Mouse (Mus musculus) limb, embryonic 14.5 days (tissue): ENCODE data around the gene Espnl. TPM values are rescaled to one million over a fixed set of nuclear protein-coding genes. Genes with fewer than 3 reads are reported as not detected.

ENCODE experiments used
- ATAC-seq: fragments of 200-750 bp; cut with Nextera tagmentation; 2 replicates; pipeline ENCODE4 v1.8.0; 2017; ENCODE audit warnings: low read depth, moderate number of reproducible peaks, moderate TSS enrichment; ENCODE audit not compliant: low FRiP score
- DNase-seq: peaks from one replicate; pipeline ENCODE4 v3.0.0-alpha.2; 2015; ENCODE audit warnings: low spot score
- H3K27ac ChIP-seq: fragments of 300-500 bp; sonication (generic); replicated peaks from 2 replicates; pipeline ENCODE4 v1.5.1; 2014; ENCODE audit warnings: low read depth, mild to moderate bottlenecking, low read length, moderate library complexity, mixed read lengths
- H3K27me3 ChIP-seq: fragments of 300-500 bp; sonication (generic); 2 replicates; pipeline ENCODE4 v1.6.1; 2014; ENCODE audit warnings: low read length, mixed read lengths; ENCODE audit not compliant: control insufficient read depth, insufficient read depth
- H3K36me3 ChIP-seq: fragments of 300-500 bp; sonication (generic); 2 replicates; pipeline ENCODE4 v1.6.1; 2014; ENCODE audit warnings: mild to moderate bottlenecking, low read length, moderate library complexity, mixed read lengths; ENCODE audit not compliant: control insufficient read depth, insufficient read depth
- H3K4me1 ChIP-seq: fragments of 300-500 bp; sonication (generic); 2 replicates; pipeline ENCODE4 v1.6.1; 2014; ENCODE audit warnings: antibody characterized with exemption, low read length, mixed read lengths; ENCODE audit not compliant: control insufficient read depth, insufficient read depth
- H3K4me2 ChIP-seq: fragments of 300-500 bp; sonication (generic); replicated peaks from 2 replicates; pipeline ENCODE4 v1.6.1; 2014; ENCODE audit warnings: low read depth, mild to moderate bottlenecking, low read length, moderate library complexity; ENCODE audit not compliant: severe bottlenecking
- H3K4me3 ChIP-seq: fragments of 300-500 bp; sonication (generic); replicated peaks from 2 replicates; pipeline ENCODE4 v1.5.1; 2014; ENCODE audit warnings: low read length
- H3K9ac ChIP-seq: fragments of 300-500 bp; sonication (generic); 2 replicates; pipeline ENCODE4 v1.6.1; 2014; ENCODE audit warnings: mild to moderate bottlenecking, low read depth, low read length, moderate library complexity; ENCODE audit not compliant: severe bottlenecking
- H3K9me3 ChIP-seq: fragments of 300-500 bp; sonication (generic); 2 replicates; pipeline ENCODE4 v1.6.1; 2016; ENCODE audit warnings: low read length; ENCODE audit not compliant: control insufficient read depth
- POLR2A ChIP-seq: fragments of 200-500 bp; IDR thresholded peaks from 2 replicates; pipeline ENCODE4 v1.8.0; 2012; ENCODE audit warnings: inconsistent platforms, mild to moderate bottlenecking, moderate library complexity, borderline replicate concordance; ENCODE audit not compliant: insufficient read depth, insufficient read length; ENCODE audit errors: extremely low read depth
- WGBS: fragments of 180-500 bp; shearing (Covaris S2); extraction: QIAGEN DNeasy Blood & Tissue Kit; methylation state at CpG from one replicate; pipeline ENCODE4 v1.1.7; 2014; 5-methylcytosine and 5-hydroxymethylcytosine counted together
- polyA plus RNA-seq, 2 experiments: library from polyadenylated mRNA; depleted of rRNA in 1 of 2; stranded (reverse) in 1 of 2; unstranded in 1 of 2; fragments of >200 nt; fragmentation: Nextera tagmentation in 1 of 2; extraction: Ambion mirVana in 1 of 2; gene quantifications; 2 replicates each; pipeline versions ENCODE4 v1.2.1 to v1.2.3; 2012 to 2014

Gene Espnl
- 0.08 and 0.10 TPM in 2 replicates for polyA plus RNA-seq (2012; rRNA removed)
- polyA plus RNA-seq (2014; fragmentation: Nextera tagmentation; extraction: Ambion mirVana), result 0.03 and 0.08 TPM in 2 replicates

- H3K4me3 ChIP-seq, result no peak within 1 kb of the TSS
- WGBS, result 67% methylated on average over 18 of the region's 19 CpGs
- no peaks in the 10 kb centered on the region for H3K9me3 ChIP-seq
- H3K4me2 ChIP-seq, result no peak within 1 kb of the TSS
- no peaks in the 10 kb centered on the region for H3K36me3 ChIP-seq
- no peak for ATAC-seq
- no peak for TF ChIP-seq POLR2A
- no peak within 1 kb of the TSS for H3K27ac ChIP-seq
- H3K9ac ChIP-seq, result no peak within 1 kb of the TSS
- no peaks in the 10 kb centered on the region for H3K27me3 ChIP-seq
- DNase-seq, result no peak
- H3K4me1 ChIP-seq, result no peaks in the 10 kb centered on the region
Measured at GRCm38 (mm10) chr1:91321760-91322438, at the start of gene Espnl. TSS of gene Espnl (plus strand) at chr1:91322075.

GRCm38 (mm10) chr1:91272260-91272659, 49.6 kb upstream of the Espnl start:
- DNase-seq (no peak), ATAC-seq (peak; percentile 26; the same call in 1 of the 2 replicates)
- Histone ChIP-seq H3K27me3 (no peaks in the 10 kb centered on the region), H3K4me1 (no peaks in the 10 kb centered on the region), H3K4me3 (no peak overlapping the region), H3K4me2 (no peak overlapping the region), H3K9ac (no peak overlapping the region), H3K27ac (no peak overlapping the region), H3K9me3 (no peaks in the 10 kb centered on the region), H3K36me3 (peaks cover 23% of the 10 kb centered on the region)
- WGBS, result 89% methylated on average over 2 of the region's 2 CpGs
- no peak for TF ChIP-seq POLR2A

- H3K27me3 ChIP-seq, result no peaks in the 10 kb centered on the region
- H3K4me2 ChIP-seq, result no peak overlapping the region
- H3K4me3 ChIP-seq, result no peak overlapping the region
- no peaks in the 10 kb centered on the region for H3K4me1 ChIP-seq
- no peak overlapping the region for H3K27ac ChIP-seq
- no peaks in the 10 kb centered on the region for H3K9me3 ChIP-seq
- 91% methylated on average over 4 of the region's 4 CpGs for WGBS
- peaks cover 59% of the 10 kb centered on the region for H3K36me3 ChIP-seq
- DNase-seq (no peak), ATAC-seq (no peak)
- H3K9ac ChIP-seq, result no peak overlapping the region
- TF ChIP-seq POLR2A, result no peak
Measured at GRCm38 (mm10) chr1:91276581-91276980, 45.3 kb upstream of the Espnl start.

GRCm38 (mm10) chr1:91277480-91277879, 44.4 kb upstream of the Espnl start:
- Histone ChIP-seq H3K4me1 (no peaks in the 10 kb centered on the region), H3K4me2 (no peak overlapping the region), H3K36me3 (peaks cover 61% of the 10 kb centered on the region), H3K9ac (no peak overlapping the region), H3K4me3 (no peak overlapping the region), H3K27me3 (no peaks in the 10 kb centered on the region), H3K27ac (no peak overlapping the region), H3K9me3 (no peaks in the 10 kb centered on the region)
- WGBS, result 92% methylated on average over 2 of the region's 2 CpGs
- ATAC-seq (no peak), DNase-seq (no peak)
- no peak for TF ChIP-seq POLR2A

GRCm38 (mm10) chr1:91278410-91279119, 43.3 kb upstream of the Espnl start:
- Histone ChIP-seq H3K4me3 (no peak overlapping the region), H3K4me2 (no peak overlapping the region), H3K36me3 (peaks cover 62% of the 10 kb centered on the region), H3K9ac (no peak overlapping the region), H3K27ac (no peak overlapping the region), H3K27me3 (no peaks in the 10 kb centered on the region), H3K9me3 (no peaks in the 10 kb centered on the region), H3K4me1 (no peaks in the 10 kb centered on the region)
- no peak for ATAC-seq
- TF ChIP-seq POLR2A, result no peak
- WGBS, result 95% methylated on average over 3 of the region's 3 CpGs
- DNase-seq, result no peak
